Mouse (Mus musculus): Measurements from ENCODE around the gene Dnajb2. TPM values are rescaled to one million over a fixed set of nuclear protein-coding genes. Genes with fewer than 3 reads are reported as not detected.

Dnajb2 gene
- total and polyA plus RNA-seq, 2 experiments from 2014 or later: 34.9 to 35.0 TPM

GRCm38 (mm10) chr1:75216797-75217585 lies 19.2 kb upstream of the Dnajb2 start:
- Histone ChIP-seq H3K4me3 (ENCODE audit: low read depth, low read length) (peak overlapping the region; percentile 61; the same call in 1 of the 2 replicates), H3K27ac (ENCODE audit: low read depth) (peak overlapping the region; percentile 70), H3K4me2 (ENCODE audit: low read depth, low read length) (peak overlapping the region; percentile 87), H3K36me3 (replicated peaks; ENCODE audit: control insufficient read depth, insufficient read depth, low read length) (peaks cover 45% of the 10 kb centered on the region), H3K27me3 (ENCODE audit: control insufficient read depth, insufficient read depth, low read length) (peaks cover 18% of the 10 kb centered on the region; the same call in 1 of the 2 replicates), H3K9me3 (replicated peaks; ENCODE audit: control insufficient read depth, low read length) (no peaks in the 10 kb centered on the region), H3K4me1 (ENCODE audit: control insufficient read depth, insufficient read depth) (peaks cover 21% of the 10 kb centered on the region), H3K9ac (replicated peaks; ENCODE audit: low read depth, low read length) (no peak overlapping the region)
- 62% methylated on average over 13 of the region's 13 CpGs for WGBS
- TF ChIP-seq CTCF (IDR thresholded peaks at IDR 0.05; ENCODE audit: low read depth) (no peak), EP300 (IDR thresholded peaks at IDR 0.05; ENCODE audit: low read depth) (no peak)
- DNase-seq (ENCODE audit: low spot score) (no peak), ATAC-seq (ENCODE audit: insufficient read depth, low read depth) (no peak)

GRCm38 (mm10) chr1:75217893-75218226 lies 18.3 kb upstream of the Dnajb2 start:
- Histone ChIP-seq H3K4me3 (ENCODE audit: low read depth, low read length) (peak overlapping the region; percentile 61), H3K9me3 (replicated peaks; ENCODE audit: control insufficient read depth, low read length) (no peaks in the 10 kb centered on the region), H3K27me3 (ENCODE audit: control insufficient read depth, insufficient read depth, low read length) (peaks cover 18% of the 10 kb centered on the region; the same call in 1 of the 2 replicates), H3K4me1 (ENCODE audit: control insufficient read depth, insufficient read depth) (peaks cover 21% of the 10 kb centered on the region), H3K4me2 (ENCODE audit: low read depth, low read length) (peak overlapping the region; percentile 87), H3K27ac (ENCODE audit: low read depth) (peak overlapping the region; percentile 82), H3K36me3 (replicated peaks; ENCODE audit: control insufficient read depth, insufficient read depth, low read length) (peaks cover 40% of the 10 kb centered on the region), H3K9ac (replicated peaks; ENCODE audit: low read depth, low read length) (peak overlapping the region; percentile 60)
- ATAC-seq (ENCODE audit: insufficient read depth, low read depth) (no peak), DNase-seq (ENCODE audit: low spot score) (no peak)
- 1% methylated on average over 6 of the region's 6 CpGs for WGBS
- TF ChIP-seq CTCF (IDR thresholded peaks at IDR 0.05; ENCODE audit: low read depth): no peak
- TF ChIP-seq EP300 (IDR thresholded peaks at IDR 0.05; ENCODE audit: low read depth): no peak

- Histone ChIP-seq H3K9ac (replicated peaks; ENCODE audit: low read depth, low read length) (peak overlapping the region; percentile 60), H3K27me3 (ENCODE audit: control insufficient read depth, insufficient read depth, low read length) (peaks cover 18% of the 10 kb centered on the region; the same call in 1 of the 2 replicates), H3K4me1 (ENCODE audit: control insufficient read depth, insufficient read depth) (peaks cover 21% of the 10 kb centered on the region), H3K4me2 (ENCODE audit: low read depth, low read length) (peak overlapping the region; percentile 87), H3K27ac (ENCODE audit: low read depth) (peak overlapping the region; percentile 82), H3K4me3 (ENCODE audit: low read depth, low read length) (peak overlapping the region; percentile 61), H3K9me3 (replicated peaks; ENCODE audit: control insufficient read depth, low read length) (no peaks in the 10 kb centered on the region), H3K36me3 (replicated peaks; ENCODE audit: control insufficient read depth, insufficient read depth, low read length) (peaks cover 34% of the 10 kb centered on the region)
- ATAC-seq (ENCODE audit: insufficient read depth, low read depth): peak; percentile 45
- TF ChIP-seq EP300 (IDR thresholded peaks at IDR 0.05; ENCODE audit: low read depth) (no peak), CTCF (IDR thresholded peaks at IDR 0.05; ENCODE audit: low read depth) (no peak)
- 2% methylated on average over 37 of the region's 38 CpGs for WGBS
- no peak for DNase-seq (ENCODE audit: low spot score)
These were observed 17.8 kb upstream of the Dnajb2 start for GRCm38 (mm10) chr1:75218227-75219001.

- Histone ChIP-seq H3K4me1 (ENCODE audit: control insufficient read depth, insufficient read depth) (peaks cover 21% of the 10 kb centered on the region), H3K4me3 (ENCODE audit: low read depth, low read length) (peak overlapping the region; percentile 61), H3K27me3 (ENCODE audit: control insufficient read depth, insufficient read depth, low read length) (peaks cover 18% of the 10 kb centered on the region; the same call in 1 of the 2 replicates), H3K4me2 (ENCODE audit: low read depth, low read length) (peak overlapping the region; percentile 87), H3K36me3 (replicated peaks; ENCODE audit: control insufficient read depth, insufficient read depth, low read length) (peaks cover 27% of the 10 kb centered on the region), H3K9me3 (replicated peaks; ENCODE audit: control insufficient read depth, low read length) (no peaks in the 10 kb centered on the region), H3K9ac (replicated peaks; ENCODE audit: low read depth, low read length) (peak overlapping the region; percentile 60), H3K27ac (ENCODE audit: low read depth) (peak overlapping the region; percentile 82)
- whole genome bisulfite sequencing: under 1% methylated on average over 24 of the region's 24 CpGs
- TF ChIP-seq CTCF (IDR thresholded peaks at IDR 0.05; ENCODE audit: low read depth): 0 out of 2 replicates have a peak, but pooled peaks have one; percentile 10
- no peak for TF ChIP-seq EP300 (IDR thresholded peaks at IDR 0.05; ENCODE audit: low read depth)
- ATAC-seq (ENCODE audit: insufficient read depth, low read depth): peak; percentile 89
- peak; percentile 76 for DNase-seq (ENCODE audit: low spot score)
These were observed 17.1 kb upstream of the Dnajb2 start for GRCm38 (mm10) chr1:75219078-75219477.

GRCm38 (mm10) chr1:75219531-75219930 lies 16.7 kb upstream of the Dnajb2 start, which contains the start of gene Tuba4a:
Gene Tuba4a (minus strand): TSS chr1:75219865.
- peak within 1 kb of the TSS; percentile 82 for H3K27ac ChIP-seq (ENCODE audit: low read depth)
- peak within 1 kb of the TSS; percentile 87 for H3K4me2 ChIP-seq (ENCODE audit: low read depth, low read length)
- peaks cover 18% of the 10 kb centered on the region; the same call in 1 of the 2 replicates for H3K27me3 ChIP-seq (ENCODE audit: control insufficient read depth, insufficient read depth, low read length)
- peak within 1 kb of the TSS; percentile 61 for H3K4me3 ChIP-seq (ENCODE audit: low read depth, low read length)
- 2% methylated on average over 34 of the region's 34 CpGs for WGBS
- H3K9me3 ChIP-seq (replicated peaks; ENCODE audit: control insufficient read depth, low read length): no peaks in the 10 kb centered on the region
- no peak for DNase-seq (ENCODE audit: low spot score)
- TF ChIP-seq EP300 (IDR thresholded peaks at IDR 0.05; ENCODE audit: low read depth): no peak
- no peak; the same call in 1 of the 2 replicates for TF ChIP-seq CTCF (IDR thresholded peaks at IDR 0.05; ENCODE audit: low read depth)
- peaks cover 23% of the 10 kb centered on the region for H3K36me3 ChIP-seq (replicated peaks; ENCODE audit: control insufficient read depth, insufficient read depth, low read length)
- ATAC-seq (ENCODE audit: insufficient read depth, low read depth): peak; percentile 33
- peak within 1 kb of the TSS; percentile 60 for H3K9ac ChIP-seq (replicated peaks; ENCODE audit: low read depth, low read length)
- peaks cover 19% of the 10 kb centered on the region for H3K4me1 ChIP-seq (ENCODE audit: control insufficient read depth, insufficient read depth)
